Mouse (Mus musculus): ENCODE results near the gene Sbpl.

- TF ChIP-seq CTCF (conservative IDR thresholded peaks at IDR 0.05; ENCODE audit: low read length), result no peak
- no peak for TF ChIP-seq NANOG (IDR thresholded peaks at IDR 0.05; ENCODE audit: borderline replicate concordance, low read length)
Observed at GRCm38 (mm10) chr17:23994667-23995066, 39.6 kb upstream of the Sbpl start.

Measured in E14TG2a.4 (cell line).